Mouse (Mus musculus) embryonic facial prominence, embryonic 11.5 days (tissue): ENCODE data around the gene Krt1. TPM values are rescaled to one million over a fixed set of nuclear protein-coding genes. Genes with fewer than 3 reads are reported as not detected.
A peak's percentile ranks its signal among the peaks of the same experiment; 100 is the strongest.

Source experiments
- ATAC-seq: fragments of 200-750 bp; cut with Nextera tagmentation; replicated peaks from 2 replicates; pipeline ENCODE4 v1.8.0; 2017; ENCODE audit warnings: low read depth; ENCODE audit not compliant: insufficient number of reproducible peaks, low FRiP score, low TSS enrichment
- DNase-seq: peaks from one replicate; pipeline ENCODE4 v3.0.0-alpha.2; 2015; ENCODE audit warnings: low spot score
- H3K27ac ChIP-seq: fragments of 300-500 bp; sonication (generic); replicated peaks from 2 replicates; pipeline ENCODE4 v1.5.1; 2014; ENCODE audit warnings: mild to moderate bottlenecking, low read depth, low read length, control low read depth
- H3K27me3 ChIP-seq: fragments of 300-500 bp; sonication (generic); 2 replicates; pipeline ENCODE4 v1.6.1; 2014; ENCODE audit warnings: mild to moderate bottlenecking, low read length, moderate library complexity, mixed read lengths; ENCODE audit not compliant: control insufficient read depth, insufficient read depth
- H3K36me3 ChIP-seq: fragments of 300-500 bp; sonication (generic); replicated peaks from 2 replicates; pipeline ENCODE4 v1.6.1; 2014; ENCODE audit warnings: low read depth, mild to moderate bottlenecking, low read length, moderate library complexity, mixed read lengths; ENCODE audit not compliant: control insufficient read depth, insufficient read depth
- H3K4me1 ChIP-seq: fragments of 300-500 bp; sonication (generic); 2 replicates; pipeline ENCODE4 v1.6.1; 2014; ENCODE audit warnings: low read length, mixed read lengths; ENCODE audit not compliant: control insufficient read depth, insufficient read depth
- H3K4me2 ChIP-seq: fragments of 300-500 bp; sonication (generic); 2 replicates; pipeline ENCODE4 v1.6.1; 2014; ENCODE audit warnings: low read depth, mild to moderate bottlenecking, control low read depth, low read length, moderate library complexity
- H3K4me3 ChIP-seq: fragments of 300-500 bp; sonication (generic); 2 replicates; pipeline ENCODE4 v1.5.1; 2014; ENCODE audit warnings: low read depth, low read length, control low read depth
- H3K9ac ChIP-seq: fragments of 300-500 bp; sonication (generic); replicated peaks from 2 replicates; pipeline ENCODE4 v1.6.1; 2014; ENCODE audit warnings: mild to moderate bottlenecking, control low read depth, low read length
- H3K9me3 ChIP-seq: fragments of 300-500 bp; sonication (generic); replicated peaks from 2 replicates; pipeline ENCODE4 v1.6.1; 2016; ENCODE audit warnings: mild to moderate bottlenecking, low read length, inconsistent platforms, mixed read lengths; ENCODE audit not compliant: control insufficient read depth
- WGBS: fragments of 180-500 bp; shearing (Covaris S2); extraction: QIAGEN DNeasy Blood & Tissue Kit; methylation state at CpG from one replicate; pipeline ENCODE4 v1.1.7; 2014; 5-methylcytosine and 5-hydroxymethylcytosine counted together
- polyA plus RNA-seq: library from polyadenylated mRNA; unstranded; fragments of >200 nt; fragmentation: Nextera tagmentation; extraction: Ambion mirVana; gene quantifications from 2 replicates; pipeline ENCODE4 v1.2.1, GENCODE M21; 2014

The Krt1 gene
- polyA plus RNA-seq, 1 experiment from 2014 or later = 1.3 TPM

DNA sequence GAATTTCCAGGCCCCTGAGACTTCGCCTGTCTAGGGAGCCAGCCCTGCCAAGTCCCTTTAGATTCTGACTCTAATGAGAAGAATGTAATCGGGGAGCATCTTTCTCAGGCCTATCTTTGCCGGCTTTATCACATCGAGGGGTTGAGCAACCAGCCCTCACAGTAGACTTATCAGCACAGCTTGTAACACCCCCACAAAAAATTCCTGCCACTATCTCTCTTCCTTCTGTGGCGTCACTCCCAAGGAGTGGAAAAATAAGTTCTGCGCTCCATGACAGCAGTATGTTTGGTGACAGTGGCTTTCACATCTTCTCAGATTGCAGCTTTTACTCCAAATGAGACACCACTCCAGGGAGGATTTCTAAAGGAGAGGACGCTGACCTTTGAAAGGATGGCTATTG lies 16.2 kb upstream of the Krt1 start:
- DNase-seq = no peak
- Histone ChIP-seq H3K27me3 (no peaks in the 10 kb centered on the region), H3K4me1 (no peaks in the 10 kb centered on the region), H3K9me3 (no peaks in the 10 kb centered on the region), H3K36me3 (no peaks in the 10 kb centered on the region), H3K27ac (no peak overlapping the region), H3K9ac (no peak overlapping the region), H3K4me2 (no peak overlapping the region), H3K4me3 (no peak overlapping the region)
- ATAC-seq = no peak
- 82% methylated on average over 7 of the region's 7 CpGs for WGBS

DNA sequence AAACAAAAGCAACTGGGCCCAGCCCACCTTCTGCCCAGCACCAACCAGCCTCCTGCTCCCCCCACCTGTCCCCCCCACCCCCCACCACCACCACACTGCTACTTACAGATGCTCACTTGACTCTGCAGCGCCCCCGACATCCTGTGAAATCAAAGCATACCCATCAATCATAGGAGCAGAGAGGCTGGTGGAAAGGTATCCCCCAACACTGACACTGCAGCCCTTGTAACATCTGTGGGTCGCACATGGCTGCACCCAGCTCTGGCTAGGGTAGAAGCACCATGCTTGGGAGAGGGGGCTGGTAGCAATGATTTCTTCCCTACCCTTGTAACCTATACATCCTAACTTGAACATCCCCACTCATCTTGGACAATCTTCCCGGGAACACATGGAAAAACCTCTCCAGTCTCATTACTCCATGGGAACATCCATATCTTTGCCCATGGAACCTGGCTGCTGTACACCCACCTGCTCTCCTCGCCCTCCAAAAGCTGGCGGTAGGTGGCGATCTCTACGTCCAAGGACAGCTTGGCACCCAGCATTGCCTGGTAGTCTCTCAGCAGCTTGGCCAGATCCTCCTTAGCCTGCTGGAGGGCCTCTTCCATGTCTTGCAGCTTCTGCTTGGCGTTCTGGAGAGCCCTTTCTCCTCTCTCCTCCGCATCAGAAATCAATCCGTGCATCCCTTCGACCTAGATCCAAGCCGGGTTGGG lies 10.0 kb upstream of the Krt1 start:
- H3K27me3 ChIP-seq = peaks cover 15% of the 10 kb centered on the region
- no peaks in the 10 kb centered on the region for H3K9me3 ChIP-seq
- no peaks in the 10 kb centered on the region for H3K36me3 ChIP-seq
- no peaks in the 10 kb centered on the region for H3K4me1 ChIP-seq
- no peak overlapping the region for H3K4me3 ChIP-seq
- DNase-seq (peak; percentile 8), ATAC-seq (no peak)
- no peak overlapping the region for H3K4me2 ChIP-seq
- H3K9ac ChIP-seq = no peak overlapping the region
- H3K27ac ChIP-seq = no peak overlapping the region
- 59% methylated on average over 13 of the region's 13 CpGs for WGBS

DNA sequence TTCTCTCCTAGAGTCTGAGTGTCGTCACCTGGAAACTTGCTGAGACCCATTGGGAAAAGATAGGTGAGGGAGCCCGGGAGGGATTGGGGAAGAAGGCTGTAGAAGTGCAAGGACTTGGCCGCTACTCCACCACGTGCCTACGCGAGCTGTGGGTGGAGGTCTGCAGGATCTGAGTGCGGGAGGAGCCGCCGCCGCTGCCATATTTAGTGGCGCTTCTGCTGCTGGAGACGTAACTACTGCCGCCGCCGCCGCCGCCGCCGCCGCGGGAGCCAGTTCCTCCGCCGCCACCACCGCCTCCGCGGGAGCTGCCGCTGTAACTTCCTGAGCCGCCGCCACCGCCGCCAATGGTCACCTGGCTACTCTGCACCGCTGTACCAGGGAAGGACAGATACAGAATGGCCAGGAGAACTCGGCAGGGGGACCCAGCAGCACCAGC lies 9.2 kb upstream of the Krt1 start:
- H3K4me2 ChIP-seq = peak overlapping the region; percentile 79
- WGBS = under 1% methylated on average over 33 of the region's 33 CpGs
- H3K9ac ChIP-seq = peak overlapping the region; percentile 54
- no peaks in the 10 kb centered on the region for H3K9me3 ChIP-seq
- no peak overlapping the region for H3K27ac ChIP-seq
- ATAC-seq (no peak), DNase-seq (peak; percentile 55)
- peak overlapping the region; percentile 36 for H3K4me3 ChIP-seq
- H3K27me3 ChIP-seq = peaks cover 15% of the 10 kb centered on the region
- H3K4me1 ChIP-seq = no peaks in the 10 kb centered on the region
- H3K36me3 ChIP-seq = no peaks in the 10 kb centered on the region

DNA sequence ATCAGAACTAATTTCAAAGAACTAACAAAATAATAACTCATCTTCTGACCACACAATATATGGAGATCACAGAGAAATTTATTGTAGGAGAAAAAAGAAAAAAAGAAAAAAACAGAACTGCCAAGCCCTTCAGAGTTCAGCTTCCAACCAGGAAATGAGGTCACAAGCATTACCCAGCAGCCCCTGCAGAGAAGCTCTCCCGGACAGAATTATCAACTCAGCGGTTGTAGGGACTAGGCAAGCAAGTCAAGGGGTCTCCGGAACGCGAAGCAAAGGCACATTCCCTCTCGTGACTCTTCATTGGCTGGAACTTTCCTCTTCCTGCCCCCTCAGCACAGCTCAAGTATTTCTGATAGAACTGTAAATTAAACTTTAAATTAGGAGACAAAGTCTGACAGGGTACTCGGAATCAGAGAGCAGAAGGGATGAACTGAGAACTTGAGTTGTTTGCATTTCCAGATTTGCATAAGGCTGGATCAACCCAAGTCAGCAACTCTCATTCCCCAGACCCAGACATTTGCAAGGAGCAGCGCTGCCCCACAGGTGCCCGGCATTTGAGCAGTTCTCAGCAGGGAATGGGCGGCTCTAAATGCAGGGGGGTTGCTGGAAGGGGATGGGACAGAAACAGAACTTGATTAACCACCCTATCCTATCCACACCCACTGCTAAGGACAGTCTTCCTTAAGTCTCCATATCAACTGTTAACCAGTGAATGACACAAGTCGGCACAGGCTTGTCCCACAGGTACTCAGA lies 8.3 kb upstream of the Krt1 start:
- H3K36me3 ChIP-seq = no peaks in the 10 kb centered on the region
- 5% methylated on average over 11 of the region's 11 CpGs for WGBS
- no peak overlapping the region for H3K9ac ChIP-seq
- peak overlapping the region; percentile 79; the same call in 1 of the 2 replicates for H3K4me2 ChIP-seq
- H3K4me1 ChIP-seq = no peaks in the 10 kb centered on the region
- H3K9me3 ChIP-seq = no peaks in the 10 kb centered on the region
- H3K4me3 ChIP-seq = no peak overlapping the region
- H3K27ac ChIP-seq = no peak overlapping the region
- peaks cover 15% of the 10 kb centered on the region for H3K27me3 ChIP-seq
- DNase-seq (peak; percentile 9), ATAC-seq (no peak)

DNA sequence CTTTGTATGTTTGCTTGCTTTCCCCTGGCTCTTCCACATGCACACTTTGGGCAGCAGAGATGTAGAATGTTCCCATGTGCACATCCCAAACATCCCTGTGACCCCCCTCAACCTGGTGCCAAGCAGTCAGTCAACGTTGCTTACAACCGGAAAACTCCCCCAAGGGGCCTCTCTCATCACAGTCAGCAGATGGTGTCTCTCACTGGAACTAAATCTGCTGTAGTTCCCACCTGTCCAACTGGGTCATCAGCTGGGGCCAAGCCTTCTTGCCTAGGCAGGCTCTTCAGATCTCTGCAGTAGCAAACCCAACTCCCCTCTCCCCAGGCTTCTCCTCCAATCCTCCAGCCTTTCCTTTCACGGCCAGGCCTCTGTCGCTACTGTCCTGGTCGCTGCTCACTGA lies 6.1 kb upstream of the Krt1 start:
- no peak for ATAC-seq
- no peaks in the 10 kb centered on the region for H3K36me3 ChIP-seq
- no peak overlapping the region for H3K4me3 ChIP-seq
- H3K4me2 ChIP-seq = no peak overlapping the region
- no peaks in the 10 kb centered on the region for H3K4me1 ChIP-seq
- no peaks in the 10 kb centered on the region for H3K9me3 ChIP-seq
- no peak overlapping the region for H3K27ac ChIP-seq
- DNase-seq = no peak
- no peak overlapping the region for H3K9ac ChIP-seq
- WGBS = 47% methylated on average over 5 of the region's 5 CpGs
- H3K27me3 ChIP-seq = peaks cover 15% of the 10 kb centered on the region

DNA sequence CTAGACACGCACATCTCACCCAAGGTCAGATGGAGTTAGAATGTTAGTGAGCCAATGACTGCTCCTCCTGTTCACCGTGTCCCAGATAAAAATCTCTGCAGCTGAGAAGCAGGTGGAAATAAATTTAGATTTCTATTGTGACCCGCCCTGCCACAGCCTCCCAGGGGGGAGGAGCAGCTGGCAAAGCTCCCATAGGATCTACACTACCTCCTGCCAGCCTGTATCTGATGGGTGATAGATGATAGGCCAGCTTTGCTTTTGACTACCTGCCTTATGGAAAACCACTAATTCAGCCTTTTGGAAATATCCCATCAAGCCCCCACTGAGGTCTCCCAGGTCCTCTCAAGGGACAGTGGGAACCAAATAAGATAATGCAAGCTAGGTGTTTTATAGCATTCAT lies 5.1 kb upstream of the Krt1 start:
- H3K27me3 ChIP-seq = peaks cover 14% of the 10 kb centered on the region
- H3K36me3 ChIP-seq = no peaks in the 10 kb centered on the region
- no peaks in the 10 kb centered on the region for H3K4me1 ChIP-seq
- no peak overlapping the region for H3K4me3 ChIP-seq
- H3K9ac ChIP-seq = no peak overlapping the region
- DNase-seq (no peak), ATAC-seq (no peak)
- H3K27ac ChIP-seq = no peak overlapping the region
- 77% methylated on average over 3 of the region's 3 CpGs for WGBS
- H3K9me3 ChIP-seq = no peaks in the 10 kb centered on the region
- no peak overlapping the region for H3K4me2 ChIP-seq

DNA sequence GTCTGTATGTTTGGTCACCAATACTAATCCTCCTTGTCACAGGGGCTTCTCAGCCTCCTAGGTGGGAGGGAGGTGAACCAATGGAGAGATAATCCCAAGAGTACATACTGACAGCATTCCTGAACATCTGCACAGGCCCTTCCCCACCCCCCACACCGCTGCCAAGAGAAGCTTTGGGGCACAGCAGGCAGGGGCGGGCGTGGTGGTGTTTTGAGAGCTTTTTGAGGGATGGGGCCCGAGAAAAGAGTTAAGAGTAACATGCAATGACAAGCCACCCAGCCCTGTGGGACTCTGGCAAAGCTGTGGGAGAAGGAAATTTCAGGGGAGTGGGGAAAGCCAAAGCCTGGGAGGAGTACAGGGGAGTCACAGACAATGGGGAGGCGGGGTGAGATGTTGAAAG lies 3.7 kb upstream of the Krt1 start:
- peaks cover 4% of the 10 kb centered on the region for H3K27me3 ChIP-seq
- no peaks in the 10 kb centered on the region for H3K4me1 ChIP-seq
- H3K36me3 ChIP-seq = no peaks in the 10 kb centered on the region
- no peak overlapping the region for H3K4me2 ChIP-seq
- H3K9ac ChIP-seq = no peak overlapping the region
- no peaks in the 10 kb centered on the region for H3K9me3 ChIP-seq
- no peak overlapping the region for H3K4me3 ChIP-seq
- ATAC-seq (no peak), DNase-seq (peak; percentile 9)
- WGBS = 12% methylated on average over 5 of the region's 5 CpGs
- no peak overlapping the region for H3K27ac ChIP-seq

DNA sequence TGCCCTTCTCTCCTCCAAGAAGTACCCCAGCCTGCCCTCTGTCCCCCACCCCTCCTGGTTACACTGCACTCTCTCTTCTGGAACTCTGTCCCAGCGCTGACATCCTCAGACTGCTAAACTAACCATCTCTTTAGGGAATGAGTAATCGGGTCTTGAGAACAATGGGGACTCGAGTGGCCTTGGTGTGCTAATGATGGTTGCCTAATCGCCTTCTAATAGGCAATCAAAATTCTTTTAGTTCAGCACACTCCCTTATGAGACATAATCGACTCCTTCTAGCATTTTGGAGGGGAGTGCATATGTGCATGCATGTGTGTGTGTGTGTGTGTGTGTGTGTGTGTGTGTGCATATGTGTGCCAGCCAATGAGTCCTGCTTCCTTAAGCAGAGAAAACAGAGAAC lies 2.0 kb upstream of the Krt1 start:
- H3K4me1 ChIP-seq = no peaks in the 10 kb centered on the region
- no peak overlapping the region for H3K9ac ChIP-seq
- no peaks in the 10 kb centered on the region for H3K27me3 ChIP-seq
- no peak for DNase-seq
- H3K4me2 ChIP-seq = no peak overlapping the region
- no peaks in the 10 kb centered on the region for H3K36me3 ChIP-seq
- H3K4me3 ChIP-seq = no peak overlapping the region
- no peaks in the 10 kb centered on the region for H3K9me3 ChIP-seq
- H3K27ac ChIP-seq = no peak overlapping the region
- ATAC-seq = no peak
- 41% methylated on average over 5 of the region's 5 CpGs for WGBS
